Mouse (Mus musculus) cerebellum, adult (tissue): Measurements from ENCODE around the gene Agr2.
A peak's percentile ranks its signal among the peaks of the same experiment; 100 is the strongest.

Experiments
- ATAC-seq: cut with Nextera tagmentation; 2 replicates; pipeline ENCODE4 v1.9.2; 2017; ENCODE audit warnings: mild to moderate bottlenecking, moderate library complexity, mixed read lengths; ENCODE audit not compliant: insufficient number of reproducible peaks, low FRiP score, low TSS enrichment

The Agr2 gene

GRCm38 (mm10) chr12:35992711-35993110, at the start of gene Agr2:
TSS of gene Agr2 (plus strand) at chr12:35992907.
- no peak for ATAC-seq

DNA sequence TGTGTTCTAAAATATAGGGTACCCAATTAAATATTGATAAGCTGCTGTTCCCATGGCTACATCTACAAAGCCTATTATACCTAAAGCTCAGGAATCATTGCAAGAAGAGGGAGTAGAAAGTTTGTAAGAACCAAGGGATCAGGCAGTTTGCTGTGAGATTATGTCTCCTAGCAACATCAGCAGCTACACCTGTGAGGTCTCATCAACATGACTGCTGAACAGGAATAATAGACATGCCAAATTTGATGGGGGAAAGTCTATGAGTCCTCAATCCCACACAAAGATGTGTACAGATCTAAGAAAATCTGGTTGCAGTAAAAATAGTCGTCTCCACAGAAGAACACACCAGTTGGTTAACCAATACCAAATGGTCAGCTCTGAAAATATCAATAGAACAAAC, 41.0 kb upstream of the Agr2 start:
- ATAC-seq, result no peak

DNA sequence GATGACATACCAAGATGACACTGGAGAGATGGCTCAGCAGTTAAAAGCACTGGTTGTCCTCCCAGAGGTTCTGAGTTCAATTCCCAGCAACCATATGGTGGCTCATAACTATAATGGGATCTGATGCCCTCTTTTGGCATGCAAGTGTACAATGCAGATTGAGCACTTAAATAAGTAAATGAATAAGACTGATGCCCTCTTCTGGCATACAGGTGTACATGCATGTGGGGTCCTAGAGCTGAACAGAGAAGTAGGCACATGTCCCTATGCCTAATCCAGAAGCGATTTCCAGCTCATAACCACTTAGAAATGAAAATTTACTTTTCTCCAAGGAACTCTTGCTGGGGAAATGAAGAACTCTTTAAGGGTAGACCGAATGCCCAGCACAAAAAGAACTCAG, 35.5 kb upstream of the Agr2 start:
- ATAC-seq, result no peak

DNA sequence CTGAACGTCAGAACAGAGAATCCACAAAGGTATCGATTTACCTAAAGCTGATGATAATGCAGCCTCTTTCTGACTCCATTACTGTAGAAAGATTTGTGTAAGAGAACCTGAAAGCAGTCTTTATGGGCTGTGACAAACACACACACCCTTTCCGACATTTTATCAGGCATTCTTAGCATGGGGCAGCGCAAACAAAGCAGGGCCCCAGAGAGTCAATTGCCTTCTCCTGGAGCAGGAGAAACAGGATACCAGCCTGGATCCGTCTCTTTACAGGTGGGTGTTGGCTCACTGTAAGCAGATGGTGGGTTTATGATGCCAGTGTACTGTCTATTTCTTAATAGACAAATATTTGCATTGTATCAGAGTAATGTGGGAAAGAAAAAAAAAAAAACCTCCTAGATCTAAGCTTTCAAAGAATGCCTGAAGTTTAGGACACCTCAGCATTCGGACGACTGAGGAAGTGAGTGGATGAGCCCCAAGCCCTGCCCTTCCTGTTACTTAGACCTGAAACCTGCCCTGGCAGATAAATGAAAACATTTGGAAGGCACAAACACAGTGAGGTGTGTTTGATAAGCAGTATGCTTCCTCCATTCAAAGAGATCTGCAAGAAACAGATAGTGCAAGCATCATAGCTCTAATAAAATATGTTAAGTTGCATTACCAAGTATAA, 26.5 kb upstream of the Agr2 start:
- no peak for ATAC-seq

GRCm38 (mm10) chr12:35966768-35967141, 26.0 kb upstream of the Agr2 start:
- ATAC-seq, result no peak

DNA sequence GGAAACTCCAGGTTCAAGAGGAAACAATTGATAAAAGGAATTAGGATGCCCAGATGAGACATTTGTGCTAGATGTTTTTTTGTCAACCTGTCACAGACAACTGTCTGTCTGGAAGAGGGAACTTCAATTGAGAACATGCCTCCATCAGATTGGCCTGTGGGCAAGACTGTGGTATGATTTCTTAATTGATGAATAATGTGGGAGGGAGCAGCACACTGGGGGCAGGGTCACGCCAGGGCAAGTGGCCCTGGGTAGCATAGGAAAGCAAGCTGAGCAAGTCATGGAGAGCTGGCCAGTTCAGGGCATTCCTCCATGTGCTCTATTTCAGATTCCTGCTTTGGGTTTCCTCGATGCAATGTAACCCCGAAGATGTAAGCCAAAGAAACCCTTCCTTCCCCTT, 16.8 kb upstream of the Agr2 start:
- ATAC-seq, result no peak

DNA sequence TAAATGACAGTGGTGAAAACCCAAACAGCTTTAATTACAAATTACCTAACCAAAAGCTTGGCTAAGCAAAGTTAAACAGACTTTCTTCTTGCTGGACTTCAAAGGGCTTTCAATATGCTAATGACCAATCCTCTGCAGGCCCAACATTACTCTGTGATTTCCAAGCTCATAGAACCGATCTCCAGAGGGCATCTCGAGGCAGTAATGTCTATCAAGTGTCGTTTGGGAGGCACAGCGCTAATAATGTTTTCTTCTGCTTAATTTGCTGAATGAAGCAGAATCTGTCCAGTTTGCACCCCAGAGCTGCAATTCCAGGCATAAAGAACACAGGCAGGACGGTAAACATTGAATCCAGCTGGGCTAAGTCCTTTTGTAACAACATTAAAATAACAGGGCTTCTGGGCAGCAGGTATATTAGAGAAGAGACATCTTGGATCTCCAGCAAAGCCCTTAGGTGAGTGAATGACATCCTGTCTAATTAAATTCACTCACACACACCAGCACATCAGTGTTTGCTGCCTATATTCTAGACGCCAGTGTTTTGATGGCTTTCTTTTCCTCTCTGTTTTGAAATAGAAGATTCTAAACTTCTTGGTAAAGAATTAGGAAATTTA, 15.0 kb upstream of the Agr2 start:
- no peak for ATAC-seq

DNA sequence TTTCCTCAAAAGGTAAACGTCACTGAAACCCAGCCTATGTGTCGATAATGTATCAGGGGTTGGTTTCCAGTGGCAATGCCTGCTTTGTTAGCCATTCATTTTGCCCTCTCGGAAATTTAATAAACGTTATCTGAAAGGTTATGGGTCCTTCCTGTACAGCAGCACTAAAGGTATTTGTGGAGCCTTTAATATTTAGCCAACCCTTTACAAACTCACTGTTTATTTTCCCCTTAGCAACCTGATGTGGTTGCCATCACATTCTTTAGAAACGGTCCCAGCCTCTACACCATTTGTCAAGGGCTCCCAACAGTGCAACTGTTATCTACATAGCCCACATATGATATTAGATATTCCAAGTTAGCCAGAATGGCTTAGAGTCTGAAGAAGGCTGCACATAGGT, 13.1 kb upstream of the Agr2 start:
- ATAC-seq, result no peak

DNA sequence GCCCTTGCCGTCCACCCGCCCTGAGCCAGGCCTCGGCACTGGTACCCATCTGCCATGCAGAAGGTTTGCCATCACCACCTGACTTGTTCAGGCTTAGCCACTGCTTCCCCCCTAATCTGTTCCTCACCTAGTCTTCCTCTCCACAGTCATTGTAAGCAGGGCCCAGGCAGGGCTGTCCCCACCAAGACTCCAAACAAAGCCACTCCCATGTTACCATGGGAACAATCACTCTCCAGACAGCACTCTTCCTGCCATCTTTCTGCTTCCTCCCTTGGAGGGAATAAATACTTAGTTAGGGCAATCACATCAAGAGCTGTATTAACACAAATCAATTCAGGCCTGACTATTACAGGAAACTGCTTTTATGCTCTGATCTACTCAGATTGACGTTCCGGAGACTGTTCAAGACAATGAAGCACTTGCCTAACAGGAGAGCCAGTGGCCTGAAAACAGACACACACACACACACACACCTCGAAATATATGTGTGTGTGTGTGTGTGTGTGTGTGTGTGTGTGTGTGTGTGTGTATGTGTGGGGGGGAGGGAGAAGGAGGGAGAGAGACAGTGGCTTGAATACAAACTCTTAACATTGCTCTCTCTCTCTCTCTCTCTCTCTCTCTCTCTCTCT, 10.9 kb upstream of the Agr2 start:
- ATAC-seq, result peak; percentile 40; the same call in 1 of the 2 replicates

GRCm38 (mm10) chr12:35983472-35983871, 9.2 kb upstream of the Agr2 start:
- ATAC-seq, result no peak

DNA sequence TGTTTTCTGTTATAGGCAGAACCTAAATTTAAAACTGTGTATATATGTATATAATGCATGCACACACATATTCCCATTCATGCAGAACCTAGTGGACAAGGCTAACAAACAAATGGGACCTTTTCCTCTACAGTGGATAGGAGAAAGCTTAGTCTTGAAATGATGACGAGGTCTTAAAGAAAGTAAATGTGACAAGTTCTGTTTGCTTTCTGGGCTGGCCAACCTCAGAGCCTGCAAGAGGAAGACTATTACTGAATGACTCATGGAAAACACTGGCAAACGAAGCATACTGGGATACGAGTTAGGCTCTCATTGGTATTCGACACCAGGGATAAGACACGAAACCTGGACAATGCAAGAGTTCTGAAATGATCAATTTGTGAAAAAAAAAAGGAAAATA, 8.0 kb upstream of the Agr2 start:
- ATAC-seq, result no peak

- ATAC-seq, result no peak
These were observed 876 bp downstream of the Agr2 start for GRCm38 (mm10) chr12:35993583-35993982.

- no peak for ATAC-seq
These were observed 1.4 kb downstream of the Agr2 start for GRCm38 (mm10) chr12:35994098-35994497.

DNA sequence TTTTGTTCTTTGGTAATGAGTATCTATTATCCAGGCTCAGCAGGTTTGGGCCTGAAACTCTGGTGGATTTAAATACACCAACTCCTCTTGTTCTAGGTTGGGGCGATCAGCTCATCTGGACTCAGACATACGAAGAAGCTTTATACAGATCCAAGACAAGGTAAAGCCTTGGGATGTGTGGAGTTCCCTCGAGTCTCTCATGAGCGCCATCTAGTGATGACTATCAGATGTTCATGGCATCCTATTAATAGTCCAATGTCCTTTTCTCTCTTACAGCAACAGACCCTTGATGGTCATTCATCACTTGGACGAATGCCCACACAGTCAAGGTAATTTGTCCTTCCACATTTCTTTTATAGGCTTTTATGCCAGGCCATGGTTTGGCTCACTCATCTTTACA, 3.1 kb downstream of the Agr2 start:
- peak; percentile 75 for ATAC-seq

GRCm38 (mm10) chr12:36004714-36005113, 12.0 kb downstream of the Agr2 start:
- ATAC-seq, result no peak

- no peak for ATAC-seq
These were observed 14.9 kb downstream of the Agr2 start for GRCm38 (mm10) chr12:36007581-36007980.

DNA sequence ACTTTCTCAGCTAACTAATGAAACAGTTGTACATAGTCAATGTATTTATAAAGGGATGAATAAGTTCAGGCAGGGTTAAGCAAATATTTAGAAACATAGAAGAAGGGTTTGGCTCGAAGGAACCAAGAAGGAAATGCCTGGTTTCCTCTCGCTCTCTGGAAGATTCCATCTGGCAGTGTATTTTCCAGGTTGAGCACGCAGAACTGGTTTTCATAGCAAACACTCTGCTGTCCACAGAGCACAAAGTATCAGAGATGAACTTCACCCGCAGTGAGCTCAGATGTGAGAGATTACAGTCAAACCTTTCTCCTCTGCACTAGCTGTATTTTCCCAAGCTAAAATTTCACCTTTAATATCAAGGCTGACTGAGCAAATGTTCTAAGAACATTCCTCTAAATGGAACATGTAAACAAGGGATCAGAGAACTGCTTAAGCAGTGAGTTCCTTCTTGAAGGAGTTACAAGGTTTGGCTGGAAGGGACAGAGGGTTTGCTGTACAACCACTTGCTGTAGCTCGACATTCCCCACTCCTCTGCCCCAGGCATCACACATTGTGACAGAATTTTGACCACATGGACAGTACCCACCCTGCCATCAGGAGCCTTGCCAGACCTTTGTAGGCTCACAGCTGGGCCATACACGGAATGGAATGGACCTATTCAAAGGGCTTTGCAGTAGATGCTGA, 15.8 kb downstream of the Agr2 start:
- no peak for ATAC-seq

- no peak for ATAC-seq
These were observed 20.7 kb downstream of the Agr2 start for GRCm38 (mm10) chr12:36013216-36013910.

GRCm38 (mm10) chr12:36017791-36018190, 25.1 kb downstream of the Agr2 start:
- ATAC-seq, result no peak

DNA sequence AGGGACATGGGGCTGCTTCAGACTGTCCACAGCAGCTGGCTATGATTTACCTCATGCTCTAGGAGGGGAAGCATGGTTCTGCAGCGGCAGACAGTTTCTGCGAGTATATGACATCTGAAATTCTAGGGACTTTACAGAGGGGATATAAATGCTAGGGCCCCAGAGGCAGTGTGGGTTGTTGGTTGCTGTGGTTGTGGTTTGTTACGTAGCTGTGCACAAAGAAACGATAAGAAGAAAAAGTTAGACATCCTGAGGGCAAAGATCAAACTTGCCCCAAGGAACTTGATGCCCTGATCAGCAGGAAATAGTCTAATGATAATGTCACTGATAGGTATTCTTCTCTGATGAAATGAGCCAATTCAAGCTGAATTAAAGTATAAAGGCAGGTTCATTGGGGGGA, 26.9 kb downstream of the Agr2 start:
- no peak for ATAC-seq

DNA sequence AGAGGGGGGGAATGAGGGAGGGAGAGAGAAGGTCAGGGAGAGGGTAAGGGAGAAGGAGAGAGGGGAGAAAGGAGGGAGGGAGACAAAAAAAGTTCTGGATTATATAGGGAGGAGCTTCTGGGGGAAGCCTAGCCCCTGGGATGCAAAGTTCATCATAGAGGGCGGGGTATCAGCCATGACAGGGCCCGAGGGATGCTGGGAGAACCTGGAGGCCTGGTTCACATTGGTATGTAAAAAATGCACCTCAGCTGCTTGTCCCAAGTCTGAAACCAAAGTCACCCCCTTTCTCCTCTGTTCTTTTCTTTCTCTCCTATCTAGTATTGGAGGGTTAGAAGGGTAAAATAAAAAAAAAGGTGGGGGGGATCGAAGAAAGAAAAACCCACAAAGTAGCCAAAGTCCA, 27.4 kb downstream of the Agr2 start:
- no peak for ATAC-seq
